Mouse (Mus musculus): ENCODE data around the gene Elovl7.

GRCm38 (mm10) chr13:108187994-108188393, 26.2 kb upstream of the Elovl7 start:
- TF ChIP-seq POLR2A (IDR thresholded peaks at IDR 0.05; ENCODE audit: extremely low read depth, insufficient read depth, low read length), result no peak
- TF ChIP-seq CTCF (IDR thresholded peaks at IDR 0.05; ENCODE audit: extremely low read depth, insufficient read depth, low read length), result no peak

Measured in cortical plate, adult 2 months (tissue).